Mouse (Mus musculus) midbrain, embryonic 11.5 days (tissue): ENCODE results near the gene F12. TPM values are rescaled to one million over a fixed set of nuclear protein-coding genes. Genes with fewer than 3 reads are reported as not detected.

ENCODE experiments used
- ATAC-seq: fragments of 200-750 bp; cut with Nextera tagmentation; 2 replicates; pipeline ENCODE4 v1.8.0; 2017; ENCODE audit warnings: moderate TSS enrichment, moderate library complexity; ENCODE audit not compliant: low FRiP score
- DNase-seq: peaks from one replicate; pipeline ENCODE4 v3.0.0; 2015; ENCODE audit warnings: low spot score; ENCODE audit errors: missing footprints
- H3K27ac ChIP-seq: fragments of 300-500 bp; sonication (generic); 2 replicates; pipeline ENCODE4 v1.5.1; 2014; ENCODE audit warnings: low read depth, low read length
- H3K27me3 ChIP-seq: fragments of 300-500 bp; sonication (generic); 2 replicates; pipeline ENCODE4 v1.6.1; 2014; ENCODE audit warnings: mild to moderate bottlenecking, low read length, moderate library complexity, mixed read lengths; ENCODE audit not compliant: control insufficient read depth, insufficient read depth
- H3K36me3 ChIP-seq: fragments of 300-500 bp; sonication (generic); 2 replicates; pipeline ENCODE4 v1.6.1; 2014; ENCODE audit warnings: mild to moderate bottlenecking, low read length, moderate library complexity, mixed read lengths; ENCODE audit not compliant: control insufficient read depth, insufficient read depth
- H3K4me1 ChIP-seq: fragments of 300-500 bp; sonication (generic); 2 replicates; pipeline ENCODE4 v1.6.1; 2014; ENCODE audit warnings: low read length; ENCODE audit not compliant: control insufficient read depth, insufficient read depth
- H3K4me2 ChIP-seq: fragments of 300-500 bp; sonication (generic); 2 replicates; pipeline ENCODE4 v1.6.1; 2014; ENCODE audit warnings: mild to moderate bottlenecking, moderate library complexity
- H3K4me3 ChIP-seq: fragments of 300-500 bp; sonication (generic); 2 replicates; pipeline ENCODE4 v1.5.1; 2014; ENCODE audit warnings: low read depth, low read length
- H3K9ac ChIP-seq: fragments of 300-500 bp; sonication (generic); 2 replicates; pipeline ENCODE4 v1.6.1; 2014; ENCODE audit warnings: low read length
- H3K9me3 ChIP-seq: fragments of 300-500 bp; sonication (generic); 2 replicates; pipeline ENCODE4 v1.6.1; 2016; ENCODE audit warnings: low read length; ENCODE audit not compliant: control insufficient read depth
- WGBS: fragments of 180-500 bp; shearing (Covaris S2); extraction: QIAGEN DNeasy Blood & Tissue Kit; methylation state at CpG from one replicate; pipeline ENCODE4 v1.1.7; 2014; 5-methylcytosine and 5-hydroxymethylcytosine counted together
- polyA plus RNA-seq: library from polyadenylated mRNA; unstranded; fragments of >200 nt; fragmentation: Nextera tagmentation; extraction: Ambion mirVana; gene quantifications from 2 replicates; pipeline ENCODE4 v1.2.1, GENCODE M21; 2014

Gene F12
- polyA plus RNA-seq, 1 experiment from 2014 or later: not detected

- H3K4me3 ChIP-seq: no peak overlapping the region
- WGBS: 83% methylated on average over 19 of the region's 19 CpGs
- no peak for ATAC-seq
- H3K36me3 ChIP-seq: no peaks in the 10 kb centered on the region
- H3K27ac ChIP-seq: no peak overlapping the region
- peaks cover 5% of the 10 kb centered on the region; the same call in 1 of the 2 replicates for H3K4me1 ChIP-seq
- no peaks in the 10 kb centered on the region for H3K9me3 ChIP-seq
- H3K9ac ChIP-seq: no peak overlapping the region
- no peaks in the 10 kb centered on the region for H3K27me3 ChIP-seq
- H3K4me2 ChIP-seq: no peak overlapping the region
- peak; percentile 56 for DNase-seq
Observed at GRCm38 (mm10) chr13:55408546-55409120, 18.0 kb downstream of the F12 start.

DNA sequence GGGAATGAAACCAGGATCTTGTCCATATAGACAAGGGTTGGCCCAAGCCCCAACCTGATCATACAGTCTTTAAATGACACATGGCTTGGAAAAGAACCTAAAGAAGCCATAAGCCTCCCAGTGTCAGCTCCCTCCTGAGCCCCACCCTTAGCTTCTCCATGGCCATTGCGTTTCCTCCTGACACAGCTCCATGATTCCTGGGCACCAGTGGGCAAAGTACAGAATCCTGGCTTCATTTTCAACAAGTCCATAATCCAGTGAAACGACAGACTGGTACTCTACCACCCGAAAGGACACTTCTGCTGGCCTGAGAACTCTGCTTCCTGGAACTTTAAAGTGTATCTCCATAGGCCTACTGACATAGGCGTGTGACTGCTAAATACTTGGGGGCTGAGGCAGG, 19.3 kb downstream of the F12 start:
- peak; percentile 19 for DNase-seq
- no peaks in the 10 kb centered on the region for H3K36me3 ChIP-seq
- H3K9ac ChIP-seq: no peak overlapping the region
- H3K4me1 ChIP-seq: peaks cover 5% of the 10 kb centered on the region; the same call in 1 of the 2 replicates
- WGBS: 85% methylated on average over 4 of the region's 4 CpGs
- no peaks in the 10 kb centered on the region for H3K9me3 ChIP-seq
- no peak overlapping the region for H3K4me3 ChIP-seq
- H3K27me3 ChIP-seq: no peaks in the 10 kb centered on the region
- no peak overlapping the region for H3K4me2 ChIP-seq
- no peak for ATAC-seq
- H3K27ac ChIP-seq: no peak overlapping the region

- Histone ChIP-seq H3K27ac (peak overlapping the region; percentile 6; the same call in 1 of the 2 replicates), H3K9ac (peak overlapping the region; percentile 66)
- peak; percentile 51 for ATAC-seq
Observed at GRCm38 (mm10) chr13:55405783-55406390, 20.7 kb downstream of the F12 start.

DNA sequence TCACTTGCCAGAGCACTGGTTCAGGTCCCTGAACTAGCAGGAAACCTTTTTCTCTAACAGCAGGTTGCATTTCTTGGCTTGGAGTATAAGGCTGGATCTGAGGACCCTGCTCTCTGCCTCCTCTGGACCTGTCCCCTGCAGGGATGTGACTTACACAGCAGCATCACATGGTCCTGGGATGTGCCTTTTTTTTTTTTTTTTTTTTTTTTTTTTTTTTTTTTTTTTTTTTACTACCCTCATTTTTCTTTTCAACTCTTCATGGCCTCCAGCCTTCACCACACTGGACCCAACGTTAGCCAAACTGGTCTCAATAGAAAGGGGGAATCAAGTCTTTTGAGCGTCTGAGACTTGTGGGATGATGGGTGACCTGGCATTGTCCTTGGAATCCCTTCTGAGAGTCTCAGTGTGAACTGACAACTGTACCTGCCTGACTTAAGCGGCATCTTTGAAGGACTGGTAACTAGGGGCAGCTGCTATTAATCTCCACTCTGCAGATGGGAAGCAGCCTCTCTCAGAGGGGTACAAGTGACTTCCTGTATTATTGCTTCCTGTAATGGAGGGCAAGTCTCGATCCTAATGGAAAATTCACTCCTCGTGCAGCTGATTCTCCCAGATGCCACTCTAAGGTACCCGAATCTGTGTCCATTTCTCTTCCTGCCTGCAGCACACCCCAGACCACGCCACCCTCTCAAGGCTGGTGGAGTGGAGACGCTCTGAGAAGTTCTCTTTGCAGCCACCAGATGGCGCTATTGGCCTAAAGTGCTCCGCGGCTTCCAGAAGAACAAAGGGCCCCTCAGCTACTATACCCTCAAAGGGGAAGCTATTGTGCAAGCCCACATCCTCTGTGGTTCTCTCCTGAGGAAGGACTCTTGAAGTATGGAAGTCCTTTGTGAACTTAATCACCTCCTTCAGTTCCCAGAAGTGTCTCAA, 21.5 kb downstream of the F12 start:
- H3K4me1 ChIP-seq: peaks cover 5% of the 10 kb centered on the region; the same call in 1 of the 2 replicates
- H3K36me3 ChIP-seq: no peaks in the 10 kb centered on the region
- H3K9ac ChIP-seq: peak overlapping the region; percentile 66
- H3K4me2 ChIP-seq: no peak overlapping the region
- peak; percentile 92 for ATAC-seq
- H3K4me3 ChIP-seq: no peak overlapping the region
- no peaks in the 10 kb centered on the region for H3K9me3 ChIP-seq
- H3K27me3 ChIP-seq: no peaks in the 10 kb centered on the region
- peak; percentile 98 for DNase-seq
- 18% methylated on average over 11 of the region's 11 CpGs for WGBS
- H3K27ac ChIP-seq: no peak overlapping the region

More at GRCm38 (mm10) chr13:55405783-55406390, 20.7 kb downstream of the F12 start:
- Histone ChIP-seq H3K4me3 (no peak overlapping the region), H3K4me1 (peaks cover 5% of the 10 kb centered on the region; the same call in 1 of the 2 replicates), H3K9me3 (no peaks in the 10 kb centered on the region), H3K36me3 (no peaks in the 10 kb centered on the region), H3K27me3 (no peaks in the 10 kb centered on the region), H3K4me2 (no peak overlapping the region)
- 59% methylated on average over 13 of the region's 13 CpGs for WGBS
- peak; percentile 91 for DNase-seq

DNA sequence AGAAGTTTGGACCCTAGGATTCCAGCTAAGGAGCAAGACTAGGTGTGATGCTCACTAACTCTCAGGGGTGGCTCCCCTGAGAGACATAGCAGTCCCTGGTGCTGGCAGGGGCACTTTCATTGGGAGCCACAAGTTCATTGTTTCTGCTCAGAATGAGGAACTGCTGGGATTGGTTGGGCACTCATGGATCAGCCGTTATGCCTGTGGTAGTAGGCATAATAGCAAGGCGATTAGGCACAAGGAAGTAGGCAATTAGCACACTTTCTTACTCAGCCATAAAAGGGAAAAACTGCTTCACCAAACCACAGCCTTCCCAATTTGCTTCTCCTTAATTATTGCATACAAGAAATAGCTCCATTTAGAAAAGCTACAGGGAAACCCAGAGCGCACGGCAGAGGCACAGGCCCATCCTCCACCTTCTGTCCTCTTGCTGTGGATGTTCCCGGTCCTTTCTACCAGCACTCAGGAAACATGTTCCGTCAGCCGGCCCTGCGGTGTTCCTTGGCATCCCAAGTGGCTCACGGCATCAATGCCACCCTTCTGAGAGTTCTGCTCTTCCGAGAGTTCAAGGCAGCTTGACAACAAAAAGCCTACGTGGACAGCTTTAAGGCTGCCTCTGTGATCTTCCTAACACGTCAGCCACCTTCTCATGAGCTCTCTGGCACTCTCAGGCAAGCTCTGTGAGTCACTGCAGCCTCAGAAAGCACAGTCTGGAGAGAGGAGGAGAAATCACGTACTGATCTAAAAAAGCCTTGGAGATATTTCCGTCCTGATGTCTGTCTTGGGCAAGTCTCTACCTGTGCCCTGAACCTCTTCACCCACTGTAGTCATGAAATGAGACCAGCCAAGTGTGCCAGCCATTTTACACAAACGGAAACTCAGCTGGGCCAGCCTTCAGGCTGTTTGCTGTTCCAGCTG, 22.4 kb downstream of the F12 start:
- DNase-seq: peak; percentile 75
- H3K4me2 ChIP-seq: no peak overlapping the region
- no peak overlapping the region for H3K4me3 ChIP-seq
- 82% methylated on average over 15 of the region's 15 CpGs for WGBS
- no peak overlapping the region for H3K9ac ChIP-seq
- no peaks in the 10 kb centered on the region for H3K36me3 ChIP-seq
- peaks cover 5% of the 10 kb centered on the region; the same call in 1 of the 2 replicates for H3K4me1 ChIP-seq
- ATAC-seq: no peak
- no peaks in the 10 kb centered on the region for H3K27me3 ChIP-seq
- no peak overlapping the region for H3K27ac ChIP-seq
- H3K9me3 ChIP-seq: no peaks in the 10 kb centered on the region

DNA sequence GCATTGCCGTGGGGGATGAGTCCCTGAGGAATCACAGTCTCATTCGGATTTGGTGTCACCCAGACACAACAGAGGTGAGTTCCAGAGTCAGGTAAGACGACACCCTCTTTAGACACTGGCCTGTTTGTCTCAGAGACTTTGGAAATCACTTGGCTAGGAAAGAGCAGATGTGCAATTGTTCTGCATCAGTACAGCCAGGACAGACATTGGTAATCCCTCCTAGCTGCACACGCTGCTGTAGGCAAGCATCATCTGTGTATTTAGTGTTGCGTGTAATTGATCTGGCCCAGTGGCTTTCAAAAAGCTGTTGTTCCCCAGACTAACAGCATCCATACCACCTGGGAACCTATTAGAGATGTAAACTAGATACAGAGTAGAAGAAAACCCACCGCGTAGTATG, 23.3 kb downstream of the F12 start:
- H3K36me3 ChIP-seq: no peaks in the 10 kb centered on the region
- peak; percentile 65 for DNase-seq
- H3K4me1 ChIP-seq: peaks cover 5% of the 10 kb centered on the region; the same call in 1 of the 2 replicates
- ATAC-seq: no peak
- no peak overlapping the region for H3K4me3 ChIP-seq
- H3K9ac ChIP-seq: no peak overlapping the region
- H3K4me2 ChIP-seq: no peak overlapping the region
- no peak overlapping the region for H3K27ac ChIP-seq
- 70% methylated on average over 7 of the region's 7 CpGs for WGBS
- H3K9me3 ChIP-seq: no peaks in the 10 kb centered on the region
- H3K27me3 ChIP-seq: no peaks in the 10 kb centered on the region

DNA sequence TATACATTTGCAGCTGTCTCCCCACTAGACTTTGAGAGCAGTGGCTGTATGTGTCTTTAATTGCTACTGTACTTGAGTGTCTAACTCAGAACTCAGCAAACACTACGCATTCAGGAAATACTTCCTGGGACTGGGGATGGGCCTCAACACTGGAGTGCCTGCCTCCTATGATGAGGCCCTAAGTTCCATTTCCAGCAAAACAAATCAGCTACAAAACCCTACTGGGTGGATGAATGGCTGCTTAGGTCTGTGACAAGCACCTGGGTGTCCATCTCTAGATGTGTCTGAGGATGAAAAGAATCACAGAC, 26.6 kb downstream of the F12 start:
- 87% methylated on average over 1 of the region's 1 CpGs for WGBS
- DNase-seq (no peak), ATAC-seq (no peak)
- H3K9me3 ChIP-seq: no peaks in the 10 kb centered on the region
- H3K27me3 ChIP-seq: no peaks in the 10 kb centered on the region
- no peak overlapping the region for H3K4me2 ChIP-seq
- no peaks in the 10 kb centered on the region for H3K4me1 ChIP-seq
- H3K36me3 ChIP-seq: no peaks in the 10 kb centered on the region
- no peak overlapping the region for H3K27ac ChIP-seq
- H3K9ac ChIP-seq: no peak overlapping the region
- no peak overlapping the region for H3K4me3 ChIP-seq

DNA sequence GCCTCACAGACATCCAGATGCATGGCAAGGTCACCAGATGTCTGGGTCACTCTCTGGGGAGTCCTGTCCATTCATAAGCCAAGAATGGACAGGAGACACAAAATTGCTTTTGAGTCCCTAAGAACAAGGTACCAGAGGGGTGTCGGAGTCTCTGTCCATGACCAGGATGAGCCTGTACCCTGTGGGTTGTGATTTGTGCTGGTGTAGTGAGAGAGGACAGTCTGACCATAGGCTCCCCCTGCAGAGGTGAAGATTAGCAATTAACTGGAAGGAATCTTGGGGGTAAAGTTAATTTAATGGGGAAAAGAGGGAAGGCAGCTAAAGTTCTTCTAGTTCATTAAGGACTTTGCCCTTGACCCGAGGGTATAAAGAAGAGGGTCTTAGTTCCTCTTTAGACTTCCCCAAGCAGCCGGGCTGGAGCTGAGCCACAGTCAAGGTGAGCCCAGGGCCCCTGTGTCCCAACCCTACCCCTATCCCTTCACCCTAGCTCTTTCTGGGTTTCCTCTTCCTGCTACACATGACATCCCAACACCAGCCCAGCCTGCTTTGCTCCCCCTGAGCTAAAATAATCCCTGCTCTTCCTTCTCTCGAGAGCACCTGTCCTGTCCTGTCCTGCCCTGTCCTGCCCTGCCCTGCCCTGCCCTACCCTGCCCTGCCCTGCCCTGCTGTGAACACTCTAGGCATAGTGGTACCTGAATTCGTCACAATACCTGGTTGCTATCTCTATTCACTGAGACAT, 27.1 kb downstream of the F12 start:
- Histone ChIP-seq H3K4me3 (no peak overlapping the region), H3K9ac (no peak overlapping the region), H3K9me3 (no peaks in the 10 kb centered on the region), H3K4me1 (no peaks in the 10 kb centered on the region), H3K27me3 (no peaks in the 10 kb centered on the region), H3K36me3 (no peaks in the 10 kb centered on the region), H3K4me2 (no peak overlapping the region), H3K27ac (no peak overlapping the region)
- 71% methylated on average over 5 of the region's 5 CpGs for WGBS
- DNase-seq: peak; percentile 21
- ATAC-seq: no peak
